Mouse (Mus musculus) testis, postnatal 10 days (tissue): ENCODE results near the gene Cenpu.

ENCODE experiments used
- DNase-seq: peaks from one replicate; pipeline ENCODE4 v3.0.0; 2021; ENCODE audit warnings: low spot score

Gene Cenpu

DNA sequence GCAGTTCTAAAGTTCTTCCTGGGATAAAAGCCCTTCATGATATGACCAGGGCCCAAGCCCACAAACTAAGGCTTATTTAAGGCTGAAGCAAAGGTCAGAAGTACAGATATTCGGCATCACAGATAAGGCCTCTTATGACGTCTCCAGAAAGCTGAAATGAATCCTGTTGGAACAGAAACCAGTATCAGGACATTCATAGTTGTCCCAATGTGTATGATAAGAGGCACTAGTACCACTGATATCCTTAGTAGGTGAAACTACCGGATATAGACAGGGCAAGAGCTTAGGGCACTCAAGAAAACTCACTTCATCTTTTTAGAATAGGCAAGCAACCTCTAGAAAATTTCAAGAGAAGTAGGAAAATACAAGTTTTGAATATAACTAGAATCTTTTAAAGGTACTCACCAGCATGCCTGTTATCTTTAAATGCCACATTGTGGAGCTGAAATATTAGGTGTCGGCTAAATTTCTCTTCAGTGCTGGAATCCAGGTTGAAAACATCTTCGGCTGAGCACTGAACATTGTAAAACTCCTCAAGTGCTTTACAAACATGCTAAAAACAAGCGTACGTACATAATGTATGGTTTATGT, 47.6 kb downstream of the Cenpu start:
- DNase-seq: no peak

DNA sequence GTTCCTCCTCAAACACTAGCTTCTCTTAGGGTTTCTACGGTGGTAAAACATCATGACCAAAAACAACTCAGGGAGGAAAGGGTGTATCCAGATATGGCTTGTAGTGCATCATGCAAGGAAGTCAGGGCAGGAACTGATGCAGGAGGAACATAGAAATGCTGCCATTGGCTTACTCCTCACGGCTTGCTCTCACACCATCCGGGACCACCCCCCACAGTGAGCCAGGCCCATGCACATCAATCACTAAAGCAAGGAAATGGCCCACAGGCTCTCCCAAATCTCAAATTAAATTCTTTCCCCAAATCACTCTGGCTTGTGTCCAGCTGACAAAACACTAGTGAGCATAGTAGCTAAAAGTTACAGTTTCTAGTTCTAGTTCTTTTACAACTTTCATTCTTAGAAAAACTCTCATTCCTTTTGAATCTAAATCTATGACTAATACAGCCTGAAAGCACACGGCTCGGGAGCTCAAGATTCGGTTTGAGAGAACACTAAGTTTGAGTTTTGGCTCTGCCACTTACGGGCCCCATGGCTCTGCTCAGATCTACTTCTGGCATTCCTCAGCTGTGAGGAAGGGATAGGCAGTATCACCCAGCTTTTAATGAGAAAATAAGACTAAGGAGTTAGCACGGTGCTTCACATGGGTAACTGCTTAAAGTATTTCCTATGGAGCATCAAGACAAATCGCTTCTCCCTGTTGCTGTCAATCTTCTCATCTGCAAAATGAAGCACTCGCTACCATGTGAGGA, 49.3 kb downstream of the Cenpu start:
- no peak for DNase-seq

DNA sequence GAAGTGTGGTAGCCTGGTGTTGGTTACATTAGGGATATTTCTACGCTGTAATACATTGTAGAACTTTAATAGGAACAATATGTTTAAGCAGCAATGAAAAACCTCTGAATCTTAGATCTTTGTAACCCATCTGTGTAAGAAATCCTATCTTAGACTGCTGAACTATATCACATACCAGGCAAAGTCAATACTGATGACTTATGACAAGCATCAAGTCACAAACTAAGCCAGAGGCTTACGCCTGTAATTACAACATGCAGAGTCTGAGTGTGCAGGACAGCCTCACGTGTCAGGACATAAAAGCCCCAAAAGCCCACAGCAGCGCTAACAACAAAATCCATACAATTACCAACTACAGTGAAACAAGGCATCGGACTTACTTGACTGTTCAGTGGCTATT, 51.8 kb downstream of the Cenpu start:
- no peak for DNase-seq

DNA sequence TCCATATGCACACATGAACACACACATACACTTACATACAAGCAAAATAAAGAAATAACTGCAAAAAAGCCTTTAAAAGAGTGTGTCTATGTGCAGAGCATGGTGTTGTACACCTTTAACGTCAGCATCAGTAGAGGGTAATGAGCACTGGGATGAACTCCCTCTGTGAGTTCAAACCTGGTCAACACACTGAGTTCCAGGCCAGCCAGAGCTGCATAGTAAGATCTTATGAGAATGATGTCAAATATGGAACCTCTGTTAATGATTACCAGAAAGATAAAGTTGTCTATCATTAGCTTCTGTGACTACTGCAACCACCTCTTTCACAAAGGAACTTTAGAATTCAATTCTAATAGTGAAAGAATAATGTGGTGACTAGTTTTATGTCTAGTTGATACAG, 55.1 kb downstream of the Cenpu start:
- no peak for DNase-seq

DNA sequence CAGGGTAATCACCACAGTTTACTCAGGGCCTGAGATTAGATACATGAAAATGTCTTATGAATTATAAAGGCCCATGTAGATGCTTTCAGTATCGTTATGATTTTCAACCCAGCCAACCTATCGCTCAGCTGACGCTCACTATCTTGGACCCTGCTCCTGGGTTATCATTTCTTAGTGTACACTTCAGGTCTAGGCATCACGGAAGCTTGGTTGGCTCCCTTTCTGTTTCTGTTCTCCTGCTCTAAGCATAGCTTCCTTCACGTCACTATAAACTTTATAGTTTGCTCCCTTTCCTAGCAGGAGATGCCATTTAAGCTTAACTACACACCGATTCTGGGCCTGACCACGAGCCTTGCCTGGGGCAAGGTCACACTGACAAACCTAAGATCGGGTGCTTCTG, 59.7 kb downstream of the Cenpu start:
- DNase-seq: no peak

DNA sequence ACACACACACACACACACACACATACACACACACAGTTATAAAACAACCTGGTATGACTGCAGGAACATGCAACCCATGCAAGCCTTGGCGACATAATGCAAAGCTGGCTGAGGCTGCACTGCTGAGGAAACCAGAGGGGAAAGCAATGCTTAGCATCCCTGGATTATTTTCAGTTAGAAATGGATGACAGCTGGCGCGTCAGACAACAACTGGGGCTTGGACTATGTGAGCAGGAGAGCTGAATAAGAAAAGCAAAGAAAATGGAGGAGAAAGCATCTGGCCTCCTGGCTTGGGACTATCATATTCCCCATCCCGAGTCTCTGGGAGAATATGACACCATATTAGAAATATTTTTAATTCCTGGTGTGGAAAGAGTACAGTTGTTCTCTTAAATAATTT, 61.1 kb downstream of the Cenpu start:
- DNase-seq: no peak

DNA sequence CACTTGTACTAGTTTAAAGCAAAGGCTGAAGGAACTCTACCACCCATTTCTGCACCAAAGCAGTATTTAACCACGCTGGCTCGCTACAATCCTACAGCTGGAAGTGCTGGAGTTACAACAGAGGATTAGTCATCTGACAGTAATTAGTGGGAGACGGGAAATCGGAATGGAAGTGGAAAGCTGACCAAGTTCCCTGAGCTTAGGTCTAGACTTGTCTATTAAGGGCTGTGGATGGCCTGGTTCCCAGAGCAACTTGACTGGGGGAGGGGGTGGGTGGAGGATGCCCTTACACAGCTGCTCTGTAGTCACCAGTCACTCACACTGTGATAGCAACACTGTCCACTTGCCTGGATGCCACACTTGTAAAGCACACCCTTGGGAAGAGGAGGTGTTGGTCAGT, 61.5 kb downstream of the Cenpu start:
- DNase-seq: no peak

DNA sequence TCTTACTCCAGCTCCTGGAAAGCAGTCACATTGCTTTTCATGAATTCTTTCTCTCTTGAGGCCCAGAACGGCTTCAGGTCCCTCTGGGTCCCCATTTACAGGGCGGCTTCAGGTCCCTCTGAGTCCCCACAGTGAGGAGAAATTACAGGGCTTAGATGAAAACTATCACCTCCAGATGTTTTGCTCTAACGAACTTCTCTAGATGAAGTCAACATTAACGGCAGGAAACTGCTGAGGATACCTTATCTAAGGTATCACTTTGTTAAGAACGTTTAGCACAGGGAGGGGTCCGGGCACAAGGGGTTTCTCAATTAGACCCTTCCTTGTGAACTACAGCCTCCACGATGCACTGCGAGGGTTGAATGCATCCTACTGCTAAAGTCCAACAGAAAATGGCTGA, 64.1 kb downstream of the Cenpu start:
- no peak for DNase-seq

DNA sequence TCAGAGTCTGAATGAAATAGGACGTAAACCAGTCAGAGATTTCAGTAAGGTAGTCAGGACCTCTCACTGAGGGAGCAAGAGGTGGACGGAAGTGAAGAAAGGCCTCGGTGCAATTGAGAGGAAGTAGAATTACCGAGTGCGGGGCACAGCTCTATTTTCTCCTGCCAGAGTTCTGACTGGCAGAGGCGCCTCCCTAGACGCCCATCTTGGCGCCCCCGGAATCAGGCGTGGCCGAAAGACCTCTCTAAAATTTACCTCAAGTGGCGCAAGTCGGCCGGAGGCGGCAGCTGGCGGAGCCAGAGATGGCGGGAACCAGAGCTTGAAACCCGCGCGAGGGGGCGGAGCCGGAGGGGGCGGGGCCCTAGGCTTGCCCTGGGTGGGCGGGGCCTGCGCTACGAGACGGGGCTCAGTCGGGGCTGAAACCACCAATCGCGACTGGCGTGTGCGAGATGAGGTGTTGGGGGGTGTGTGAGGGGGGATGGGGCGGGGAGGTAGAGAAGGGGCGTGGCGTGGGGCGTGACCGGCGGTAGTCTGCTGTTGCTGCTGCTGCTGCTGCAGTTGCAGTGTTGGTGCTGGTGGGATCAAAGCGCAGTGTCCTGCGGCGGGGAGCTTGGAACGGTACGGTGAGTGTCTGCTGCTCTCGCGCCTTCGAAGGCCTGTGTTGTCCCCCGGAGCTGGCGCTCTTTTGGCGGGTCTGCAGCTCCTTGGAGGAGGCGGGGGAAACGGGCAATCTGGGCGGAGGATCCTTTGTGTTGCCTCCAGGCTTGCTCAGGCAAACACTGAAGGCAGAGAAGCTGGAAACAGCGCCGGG, 65.3 kb downstream of the Cenpu start, which contains the start of the genes Primpol and Casp3:
TSS of gene Primpol (minus strand) at position 334 of the 811 bp plus-strand sequence.
TSS of gene Casp3 (plus strand) at position 413 of the 811 bp plus-strand sequence.
- peak; percentile 99 for DNase-seq

DNA sequence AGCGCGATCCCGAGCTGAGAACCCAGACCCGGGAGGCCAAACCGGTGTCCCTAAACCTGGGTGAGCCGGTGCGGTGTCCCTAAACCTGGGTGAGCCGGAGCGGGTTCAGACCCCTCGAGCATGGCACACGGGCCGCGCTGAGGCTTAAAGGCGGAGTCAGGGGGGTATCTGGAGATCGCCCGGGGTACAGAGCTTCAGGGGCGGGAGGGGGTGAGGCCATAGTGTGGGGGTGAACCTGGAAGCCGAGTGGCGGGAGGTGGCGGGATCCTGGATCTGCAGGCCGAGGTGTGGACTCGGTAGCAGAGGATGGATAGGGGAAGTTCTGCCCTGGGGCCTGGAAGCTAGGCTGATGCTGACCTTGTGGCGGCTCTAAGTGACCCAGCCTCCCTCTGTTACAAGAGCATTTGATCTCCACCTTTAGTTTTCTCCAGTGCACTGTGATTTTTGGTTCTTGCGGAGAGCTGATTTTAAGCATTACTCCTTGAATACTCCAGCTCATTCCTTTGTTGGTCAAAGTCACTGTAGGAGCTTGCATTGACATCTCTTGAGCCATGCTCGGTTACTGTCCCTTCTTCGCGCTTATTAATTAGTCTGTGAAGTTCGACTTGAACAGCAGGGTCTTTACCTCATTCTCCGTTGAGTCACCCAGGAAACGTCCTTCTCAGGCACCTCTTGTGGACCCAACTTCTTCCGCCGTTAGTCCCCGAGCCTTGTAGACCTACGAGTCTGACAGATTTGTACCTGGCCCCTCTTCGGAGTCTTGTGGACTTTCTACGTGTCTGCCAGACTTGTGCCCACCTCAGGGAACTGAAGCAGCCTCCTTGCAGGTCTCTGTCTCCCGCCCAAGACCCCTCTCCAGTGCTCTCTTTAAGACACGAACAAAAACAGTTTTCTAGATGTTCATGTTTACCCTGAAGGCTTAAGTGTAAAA, 66.1 kb downstream of the Cenpu start:
- peak; percentile 61 for DNase-seq

DNA sequence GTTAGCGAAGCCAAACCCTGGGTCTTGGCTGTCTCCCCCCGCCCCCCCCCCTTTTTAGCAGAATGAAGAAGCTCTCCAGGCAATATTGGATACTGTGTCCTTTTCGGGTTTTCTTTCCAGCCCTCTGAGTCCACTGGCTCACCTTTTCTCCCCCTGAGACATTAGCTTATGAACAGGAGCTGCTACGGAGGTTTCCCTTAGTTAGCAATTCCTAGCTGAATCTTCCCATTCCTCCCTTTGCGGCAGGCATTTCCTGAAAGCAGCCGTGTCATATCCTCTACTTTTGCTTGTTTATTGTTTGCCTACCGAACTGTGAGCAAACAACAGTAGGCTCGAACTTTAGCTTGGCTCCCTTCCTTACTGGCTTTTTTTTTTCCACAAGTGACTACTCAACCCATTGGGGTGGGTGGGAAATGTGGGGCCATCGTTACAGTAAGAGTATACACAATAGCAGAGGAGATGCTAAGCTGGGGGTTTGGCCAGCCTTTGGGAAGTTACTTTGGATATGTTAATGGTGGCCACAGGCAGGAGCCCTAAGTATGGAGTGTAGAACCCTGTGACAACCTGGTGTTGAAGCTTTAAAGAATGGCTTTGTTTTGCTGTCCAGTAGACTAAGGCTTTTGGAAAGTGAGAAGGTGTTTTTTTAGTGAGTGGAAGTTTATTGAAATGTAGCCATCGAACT, 67.0 kb downstream of the Cenpu start:
- no peak for DNase-seq

DNA sequence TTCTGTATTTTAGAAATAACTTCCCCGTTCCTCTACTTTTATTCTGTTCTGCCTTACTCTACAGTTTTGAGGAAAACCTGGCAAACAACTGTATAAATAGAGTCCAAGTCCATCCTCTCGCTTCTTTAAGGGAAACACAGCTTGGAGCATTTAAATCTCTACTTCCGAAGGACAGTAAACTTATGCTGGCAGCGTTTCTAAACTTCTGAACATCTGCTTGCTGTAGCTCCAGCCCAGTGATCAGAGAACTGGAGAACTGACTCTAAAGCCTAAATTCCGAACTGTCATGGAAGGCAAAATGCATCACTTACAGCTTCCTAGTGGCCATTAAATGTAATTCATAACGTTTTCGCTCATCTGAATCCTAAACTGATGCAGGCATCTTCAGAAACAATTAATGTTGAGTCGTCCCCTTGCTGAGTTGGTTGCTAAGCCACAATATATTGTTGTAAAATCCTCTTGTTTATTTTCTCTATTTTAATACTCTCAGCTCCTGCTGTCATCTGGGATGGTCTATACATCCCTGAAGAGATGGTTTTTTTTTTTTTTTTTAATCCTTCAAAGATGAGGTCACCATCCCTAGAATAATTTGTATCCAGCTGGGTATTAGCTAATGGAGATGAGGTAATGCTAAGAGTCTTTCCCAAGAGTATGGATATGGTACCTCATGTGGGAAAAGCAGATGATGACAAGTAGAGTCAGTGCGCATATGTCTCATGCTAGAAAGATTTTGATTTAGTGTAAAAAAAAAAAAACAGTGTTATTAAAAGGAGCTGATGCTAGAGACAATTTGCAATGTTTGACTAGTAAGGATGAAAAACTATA, 70.8 kb downstream of the Cenpu start:
- DNase-seq: no peak

DNA sequence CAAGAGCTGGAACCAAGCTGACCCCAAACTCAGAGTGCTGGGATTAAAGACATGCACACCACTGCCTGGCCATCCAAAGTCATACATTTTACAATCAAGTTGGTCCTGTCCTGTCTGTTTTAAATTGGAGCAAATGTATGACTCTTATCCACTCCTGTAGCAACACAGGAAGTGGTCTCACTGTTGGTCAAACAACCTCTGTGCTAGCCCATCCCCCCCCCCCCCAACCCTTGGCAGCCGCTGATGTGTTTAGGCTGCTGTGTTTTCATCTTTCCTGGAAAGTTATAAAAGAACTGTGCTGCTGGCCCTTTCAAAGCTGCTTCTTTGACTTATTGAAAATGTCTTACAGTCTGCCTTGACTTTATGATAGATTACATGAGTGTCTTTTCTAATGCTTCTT, 73.3 kb downstream of the Cenpu start:
- DNase-seq: no peak

DNA sequence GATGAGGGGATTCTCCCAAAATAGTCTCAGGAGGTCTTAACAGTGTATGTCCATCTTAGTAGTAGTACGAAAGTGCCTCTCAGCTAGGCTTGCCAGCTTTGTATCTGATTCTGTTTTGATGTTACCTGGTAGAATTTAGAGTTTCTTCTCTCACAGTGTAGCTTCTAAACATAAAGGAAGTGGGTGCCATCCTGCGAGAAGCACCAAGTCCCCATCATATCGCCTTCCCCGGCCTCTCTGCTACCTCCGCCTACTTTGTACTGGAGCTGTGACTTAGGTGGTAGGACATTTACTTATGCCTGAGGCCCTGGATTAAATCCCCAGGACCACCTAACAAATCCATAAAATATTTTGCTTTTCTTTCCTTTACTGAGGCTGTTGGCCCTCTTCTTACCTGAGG, 74.8 kb downstream of the Cenpu start:
- no peak for DNase-seq

DNA sequence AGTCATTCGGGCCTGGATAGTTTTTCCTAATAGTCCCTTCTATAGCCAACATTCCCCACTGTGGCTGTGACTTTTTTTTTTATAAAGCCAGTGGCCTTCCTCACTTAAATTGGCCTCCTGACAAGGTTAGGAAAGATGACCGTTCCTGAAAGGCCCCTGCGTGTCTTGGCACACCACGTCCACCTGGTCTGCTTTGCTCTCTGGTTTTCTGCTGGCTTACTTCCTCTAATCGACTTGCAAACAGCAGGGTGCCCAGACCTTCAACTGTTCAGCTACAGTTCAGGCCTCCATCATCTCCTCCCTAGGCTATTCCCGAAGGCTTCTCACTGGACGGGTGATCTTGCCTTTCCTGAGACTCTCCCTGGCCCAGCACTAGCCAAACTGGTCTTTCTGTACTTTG, 76.1 kb downstream of the Cenpu start:
- DNase-seq: no peak

DNA sequence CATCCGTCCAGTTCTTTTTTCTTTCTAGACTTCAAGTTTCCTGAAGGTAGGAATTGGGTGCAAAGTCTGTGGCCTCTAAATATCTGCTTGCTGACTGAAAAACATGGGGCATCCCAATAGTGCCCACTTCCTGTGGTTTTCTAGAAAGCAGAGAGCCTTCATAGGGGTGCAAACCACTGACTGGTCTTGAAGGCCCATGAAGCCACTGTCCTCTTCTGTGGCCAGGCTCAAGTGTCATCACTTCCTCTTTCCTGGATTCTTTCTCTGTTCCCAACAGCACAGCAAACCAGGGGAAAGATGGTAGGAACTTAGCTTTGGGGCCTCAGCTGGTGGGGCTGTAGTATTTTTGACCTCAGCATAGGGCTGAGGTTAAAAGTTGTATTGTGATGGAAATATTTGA, 76.8 kb downstream of the Cenpu start:
- no peak for DNase-seq
